Mouse (Mus musculus): ENCODE data around the gene Ano6.

Ano6 gene

GRCm38 (mm10) chr15:95828018-95828646, 37.5 kb downstream of the Ano6 start:
- DNase-seq (ENCODE audit: low spot score) = peak; percentile 29

GRCm38 (mm10) chr15:95828647-95829254, 38.1 kb downstream of the Ano6 start:
- DNase-seq (ENCODE audit: low spot score) = no peak

GRCm38 (mm10) chr15:95829553-95830205, 39.0 kb downstream of the Ano6 start:
- DNase-seq (ENCODE audit: low spot score) = no peak

- no peak for DNase-seq (ENCODE audit: low spot score)
Measured at GRCm38 (mm10) chr15:95830206-95830560, 39.5 kb downstream of the Ano6 start.

GRCm38 (mm10) chr15:95833292-95833691, 42.6 kb downstream of the Ano6 start:
- no peak for DNase-seq (ENCODE audit: low spot score)

- DNase-seq (ENCODE audit: low spot score) = no peak
Measured at GRCm38 (mm10) chr15:95836077-95836476, 45.4 kb downstream of the Ano6 start.

GRCm38 (mm10) chr15:95836646-95837434, 46.2 kb downstream of the Ano6 start:
- no peak for DNase-seq (ENCODE audit: low spot score)

- DNase-seq (ENCODE audit: low spot score) = no peak
Measured at GRCm38 (mm10) chr15:95837570-95837969, 46.9 kb downstream of the Ano6 start.

- DNase-seq (ENCODE audit: low spot score) = no peak
Measured at GRCm38 (mm10) chr15:95838171-95839020, 47.8 kb downstream of the Ano6 start.

- no peak for DNase-seq (ENCODE audit: low spot score)
Measured at GRCm38 (mm10) chr15:95839789-95840188, 49.1 kb downstream of the Ano6 start.

- DNase-seq (ENCODE audit: low spot score) = no peak
Measured at GRCm38 (mm10) chr15:95843183-95843949, 52.7 kb downstream of the Ano6 start.

- no peak for DNase-seq (ENCODE audit: low spot score)
Measured at GRCm38 (mm10) chr15:95844412-95844811, 53.8 kb downstream of the Ano6 start.

- DNase-seq (ENCODE audit: low spot score) = no peak
Measured at GRCm38 (mm10) chr15:95846102-95846501, 55.5 kb downstream of the Ano6 start.

GRCm38 (mm10) chr15:95848493-95849064, 57.9 kb downstream of the Ano6 start:
- DNase-seq (ENCODE audit: low spot score) = no peak

GRCm38 (mm10) chr15:95849513-95850411, 59.1 kb downstream of the Ano6 start:
- no peak for DNase-seq (ENCODE audit: low spot score)

- no peak for DNase-seq (ENCODE audit: low spot score)
Measured at GRCm38 (mm10) chr15:95850546-95850945, 59.9 kb downstream of the Ano6 start.

- no peak for DNase-seq (ENCODE audit: low spot score)
Measured at GRCm38 (mm10) chr15:95855051-95855844, 64.6 kb downstream of the Ano6 start.

GRCm38 (mm10) chr15:95855953-95856352, 65.3 kb downstream of the Ano6 start:
- no peak for DNase-seq (ENCODE audit: low spot score)
